Comparison of ENCODE assay signal across 22 mouse cellular contexts in the genomic region with DNA sequence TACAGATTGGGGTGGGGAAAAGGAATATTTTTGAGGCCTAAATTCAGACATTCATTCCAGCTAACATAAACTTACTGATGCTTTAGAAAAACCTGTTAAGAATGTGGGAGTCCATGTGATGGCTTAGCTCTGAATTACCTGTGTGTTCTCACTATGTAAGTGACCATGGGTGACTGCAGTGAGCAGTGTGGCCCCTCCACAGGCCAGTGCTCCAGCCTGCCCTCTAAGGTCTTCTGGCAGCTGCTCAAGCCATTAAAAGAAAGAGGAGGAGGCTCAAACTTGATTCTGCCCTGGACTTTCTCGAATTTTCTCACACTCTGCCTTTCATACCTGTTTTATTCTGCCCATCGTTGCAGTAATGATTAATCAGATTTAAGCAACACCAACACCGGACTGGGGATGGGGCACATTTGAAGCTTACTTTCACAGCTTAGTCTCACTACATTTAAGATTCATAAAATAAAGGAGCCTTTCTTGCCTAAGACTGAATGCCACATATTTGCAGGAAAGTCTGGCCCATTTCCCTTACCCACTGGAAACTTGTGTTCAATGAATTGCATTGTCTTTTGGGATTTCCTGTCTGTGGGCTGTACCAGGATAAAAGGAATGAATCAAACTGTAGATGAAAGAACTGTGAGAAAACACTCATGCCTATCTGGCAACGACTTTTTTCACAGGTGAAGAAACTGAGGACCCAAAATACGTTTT.
DNase-seq lines count a peak whose midpoint lies in the region; ATAC-seq and TF ChIP-seq lines count a peak whose summit lies in the region.
"Had no signal": no experiment of that assay in that cellular context is flagged by ENCODE, and none has a peak within 500 bp of the region (broad histone marks: within the 10 kb centered on the region; RNA-seq: fewer than 3 reads in every experiment).

No protein-coding gene starts in this region.

- 60% methylated on average over 5 of the region's 5 CpGs for WGBS in limb, embryonic 12.5 days
- 74% methylated on average over 5 of the region's 5 CpGs for WGBS in limb, embryonic 10.5 days
- 34% methylated on average over 5 of the region's 5 CpGs for WGBS in kidney, embryonic 14.5 days
- WGBS in lung, adult 2 months, result 44% methylated on average over 5 of the region's 5 CpGs
- WGBS in liver, embryonic 11.5 days, result 60% methylated on average over 5 of the region's 5 CpGs

- no peak overlapping the region for H3K4me2 ChIP-seq in limb, embryonic 12.5 days
- no peak overlapping the region for H3K4me2 ChIP-seq in kidney, embryonic 14.5 days (replicated peaks; ENCODE audit: low read depth, low read length)
- peak overlapping the region; percentile 9 for H3K4me2 ChIP-seq in myocyte (ENCODE audit: low read depth)
- H3K4me2 ChIP-seq in liver, embryonic 11.5 days, result no peak overlapping the region
- H3K4me2 ChIP-seq: forebrain, embryonic 12.5 days; lung, embryonic 14.5 days; midbrain, embryonic 13.5 days had no signal

- no peak for ATAC-seq in limb, embryonic 12.5 days (ENCODE audit: insufficient number of reproducible peaks, insufficient read depth, low FRiP score, low TSS enrichment, low read depth)
- ATAC-seq in kidney, embryonic 14.5 days (ENCODE audit: low FRiP score, low TSS enrichment), result 0 out of 2 replicates have a peak, but pooled peaks have one; percentile 69
- ATAC-seq in liver, embryonic 11.5 days (replicated peaks; ENCODE audit: low FRiP score), result no peak
- ATAC-seq: hindbrain, postnatal 0 days; intestine, postnatal 0 days; midbrain, embryonic 13.5 days; Patski had no signal

- no peak overlapping the region for H3K4me3 ChIP-seq in limb, embryonic 12.5 days (replicated peaks)
- no peak overlapping the region for H3K4me3 ChIP-seq in limb, embryonic 10.5 days
- no peak overlapping the region for H3K4me3 ChIP-seq in kidney, embryonic 14.5 days (ENCODE audit: low read length)
- H3K4me3 ChIP-seq in myocyte, result no peak overlapping the region
- no peak overlapping the region for H3K4me3 ChIP-seq in lung, adult 2 months (replicated peaks; ENCODE audit: extremely low read depth, low read depth, low read length)
- no peak overlapping the region for H3K4me3 ChIP-seq in liver, embryonic 11.5 days (ENCODE audit: low read depth, low read length)
- H3K4me3 ChIP-seq: forebrain, embryonic 12.5 days; gastrocnemius, adult 2 months; heart, embryonic 10.5 days; midbrain, embryonic 13.5 days had no signal

- no peak for TF ChIP-seq CTCF in lung, adult 2 months (IDR thresholded peaks at IDR 0.05; ENCODE audit: insufficient read depth, low read length)

- H3K27ac ChIP-seq in limb, embryonic 12.5 days, result peak overlapping the region; percentile 12; the same call in 1 of the 2 replicates
- no peak overlapping the region for H3K27ac ChIP-seq in limb, embryonic 10.5 days
- H3K27ac ChIP-seq in kidney, embryonic 14.5 days (ENCODE audit: low read depth, low read length), result no peak overlapping the region
- no peak overlapping the region for H3K27ac ChIP-seq in liver, embryonic 11.5 days (ENCODE audit: low read depth, low read length)
- H3K27ac ChIP-seq: forebrain, embryonic 12.5 days; gastrocnemius, adult 2 months; heart, embryonic 10.5 days; hindbrain, postnatal 0 days; midbrain, embryonic 13.5 days; stomach, postnatal 0 days had no signal

- peaks cover 10% of the 10 kb centered on the region for H3K4me1 ChIP-seq in limb, embryonic 12.5 days (replicated peaks)
- peaks cover 12% of the 10 kb centered on the region for H3K4me1 ChIP-seq in limb, embryonic 10.5 days
- peaks cover 10% of the 10 kb centered on the region for H3K4me1 ChIP-seq in kidney, embryonic 14.5 days (ENCODE audit: control insufficient read depth, insufficient read depth, low read length)
- no peaks in the 10 kb centered on the region for H3K4me1 ChIP-seq in lung, adult 2 months (ENCODE audit: control insufficient read depth, insufficient read depth, low read length)
- H3K4me1 ChIP-seq in liver, embryonic 11.5 days (replicated peaks; ENCODE audit: control insufficient read depth, insufficient read depth, low read length), result no peaks in the 10 kb centered on the region
- H3K4me1 ChIP-seq: heart, embryonic 10.5 days had no signal

- no peaks in the 10 kb centered on the region for H3K9me3 ChIP-seq in limb, embryonic 12.5 days
- H3K9me3 ChIP-seq in limb, embryonic 10.5 days (replicated peaks), result no peaks in the 10 kb centered on the region
- no peaks in the 10 kb centered on the region for H3K9me3 ChIP-seq in kidney, embryonic 14.5 days (ENCODE audit: control insufficient read depth, low read length)
- no peaks in the 10 kb centered on the region for H3K9me3 ChIP-seq in liver, embryonic 11.5 days (ENCODE audit: control insufficient read depth, low read length)
- H3K9me3 ChIP-seq: forebrain, embryonic 12.5 days; heart, embryonic 10.5 days; midbrain, embryonic 13.5 days had no signal

- H3K36me3 ChIP-seq in limb, embryonic 12.5 days, result no peaks in the 10 kb centered on the region
- H3K36me3 ChIP-seq in limb, embryonic 10.5 days, result no peaks in the 10 kb centered on the region
- H3K36me3 ChIP-seq in kidney, embryonic 14.5 days (ENCODE audit: control insufficient read depth, insufficient read depth, low read length), result no peaks in the 10 kb centered on the region
- no peaks in the 10 kb centered on the region for H3K36me3 ChIP-seq in myocyte (ENCODE audit: control insufficient read depth, insufficient read depth)
- H3K36me3 ChIP-seq in liver, embryonic 11.5 days (ENCODE audit: control insufficient read depth, insufficient read depth, low read length), result no peaks in the 10 kb centered on the region
- H3K36me3 ChIP-seq: forebrain, embryonic 12.5 days; heart, embryonic 10.5 days; midbrain, embryonic 13.5 days had no signal

- TF ChIP-seq POLR2A in myocyte (IDR thresholded peaks at IDR 0.05; ENCODE audit: insufficient read length, low read depth), result no peak
- no peak for TF ChIP-seq POLR2A in lung, adult 2 months (IDR thresholded peaks at IDR 0.05; ENCODE audit: borderline replicate concordance, extremely low read depth, low read depth, low read length)

- no peaks in the 10 kb centered on the region for H3K27me3 ChIP-seq in limb, embryonic 12.5 days
- no peaks in the 10 kb centered on the region for H3K27me3 ChIP-seq in limb, embryonic 10.5 days (ENCODE audit: low read depth, poor library complexity, severe bottlenecking)
- H3K27me3 ChIP-seq in kidney, embryonic 14.5 days (ENCODE audit: control insufficient read depth, insufficient read depth, low read length), result no peaks in the 10 kb centered on the region
- no peaks in the 10 kb centered on the region for H3K27me3 ChIP-seq in myocyte (ENCODE audit: control insufficient read depth, insufficient read depth, insufficient read length)
- H3K27me3 ChIP-seq in liver, embryonic 11.5 days (replicated peaks; ENCODE audit: control insufficient read depth, insufficient read depth, low read length), result no peaks in the 10 kb centered on the region
- H3K27me3 ChIP-seq: forebrain, embryonic 12.5 days; midbrain, embryonic 13.5 days had no signal

- H3ac ChIP-seq in myocyte (ENCODE audit: control insufficient read depth, insufficient read length), result no peak overlapping the region

- no peak overlapping the region for H3K9ac ChIP-seq in limb, embryonic 12.5 days (replicated peaks)
- H3K9ac ChIP-seq in kidney, embryonic 14.5 days (ENCODE audit: low read depth, low read length), result no peak overlapping the region
- H3K9ac ChIP-seq in liver, embryonic 11.5 days (ENCODE audit: low read depth, low read length), result no peak overlapping the region
- H3K9ac ChIP-seq: forebrain, embryonic 12.5 days; lung, embryonic 14.5 days; midbrain, embryonic 13.5 days had no signal

- no peak for DNase-seq in limb, embryonic 10.5 days (ENCODE audit: low spot score)
- peak; percentile 6 to 45 for DNase-seq in kidney, postnatal 25 days
- DNase-seq in lung, adult 2 months, result no peak
- DNase-seq in urinary bladder, postnatal 4 days (ENCODE audit: low spot score in 2 of 2), result no peak
- DNase-seq in liver, embryonic 11.5 days (ENCODE audit: low spot score), result no peak
- DNase-seq: adrenal gland, adult 2 months; cerebellum, adult 2 months; cerebellum, postnatal 25 days; gastrocnemius, adult 2 months; layer of hippocampus, postnatal 36 days; lung, embryonic 14.5 days; thymus, adult 2 months had no signal

- H3K79me2 ChIP-seq in myocyte (ENCODE audit: control insufficient read depth, insufficient read depth), result no peaks in the 10 kb centered on the region

TF ChIP-seq in myocyte, 11 proteins besides CTCF, POLR2A, EP300 and RAD21:
- TF ChIP-seq MYOD1 (IDR thresholded peaks at IDR 0.05; ENCODE audit: control insufficient read depth in 1 of 3, insufficient read length in 2 of 3, low read depth in 2 of 3), result no peak
- TF ChIP-seq POLR2AphosphoS2 (IDR thresholded peaks at IDR 0.05; ENCODE audit: insufficient read length, low read depth), result no peak
- no peak for TF ChIP-seq MAX (IDR thresholded peaks at IDR 0.05; ENCODE audit: low read depth)
- no peak for TF ChIP-seq CEBPB (IDR thresholded peaks at IDR 0.05; ENCODE audit: insufficient read depth, poor library complexity, severe bottlenecking)
- TF ChIP-seq E2F4 (IDR thresholded peaks at IDR 0.05; ENCODE audit: insufficient read depth), result no peak
- TF ChIP-seq TCF12 (IDR thresholded peaks at IDR 0.05; ENCODE audit: insufficient read depth, poor library complexity, severe bottlenecking), result no peak
- no peak for TF ChIP-seq REST (IDR thresholded peaks at IDR 0.05; ENCODE audit: insufficient read depth, insufficient read length)
- TF ChIP-seq USF1 (IDR thresholded peaks at IDR 0.05; ENCODE audit: low read depth), result no peak
- TF ChIP-seq MYOG (IDR thresholded peaks at IDR 0.05; ENCODE audit: control insufficient read depth in 1 of 3, insufficient read depth in 1 of 3, insufficient read length in 2 of 3, low read depth in 2 of 3), result no peak
- no peak for TF ChIP-seq TCF3 (IDR thresholded peaks at IDR 0.05; ENCODE audit: insufficient read length, low read depth)
- TF ChIP-seq SRF (IDR thresholded peaks at IDR 0.05; ENCODE audit: control insufficient read depth, insufficient read length, low read depth), result no peak
TF ChIP-seq in myocyte: peak in this region for 0.

Comparison
In these comparisons a context has a peak if more than half of its experiments do, and no peak if none do; other contexts are left out.
1. DNase-seq: peak in kidney, postnatal 25 days (2 of 2); none in limb, embryonic 10.5 days (single experiment), lung, adult 2 months (single experiment), urinary bladder, postnatal 4 days (0 of 2) and liver, embryonic 11.5 days (single experiment).